Mouse (Mus musculus) forebrain, embryonic 13.5 days (tissue): ENCODE data around the gene Kdf1. TPM values are rescaled to one million over a fixed set of nuclear protein-coding genes. Genes with fewer than 3 reads are reported as not detected.
A peak's percentile ranks its signal among the peaks of the same experiment; 100 is the strongest.

Experiments
- ATAC-seq: fragments of 200-750 bp; cut with Nextera tagmentation; 2 replicates; pipeline ENCODE4 v1.8.0; 2017
- H3K27ac ChIP-seq: fragments of 300-500 bp; sonication (generic); 2 replicates; pipeline ENCODE4 v1.5.1; 2015; ENCODE audit warnings: inconsistent platforms, mild to moderate bottlenecking, moderate library complexity
- H3K27me3 ChIP-seq: fragments of 300-500 bp; sonication (generic); 2 replicates; pipeline ENCODE4 v1.6.1; 2015; ENCODE audit warnings: mild to moderate bottlenecking, inconsistent platforms
- H3K36me3 ChIP-seq: fragments of 300-500 bp; sonication (generic); 2 replicates; pipeline ENCODE4 v1.6.1; 2015; ENCODE audit warnings: mild to moderate bottlenecking, inconsistent platforms; ENCODE audit not compliant: poor library complexity, severe bottlenecking
- H3K4me1 ChIP-seq: fragments of 300-500 bp; sonication (generic); 2 replicates; pipeline ENCODE4 v1.6.1; 2015; ENCODE audit warnings: inconsistent platforms
- H3K4me2 ChIP-seq: fragments of 300-500 bp; sonication (generic); 2 replicates; pipeline ENCODE4 v1.6.1; 2015; ENCODE audit warnings: inconsistent platforms, mild to moderate bottlenecking, moderate library complexity
- H3K4me3 ChIP-seq: fragments of 300-500 bp; sonication (generic); 2 replicates; pipeline ENCODE4 v1.5.1; 2015; ENCODE audit warnings: mild to moderate bottlenecking, inconsistent platforms
- H3K9ac ChIP-seq: fragments of 300-500 bp; sonication (generic); 2 replicates; pipeline ENCODE4 v1.6.1; 2015; ENCODE audit warnings: mild to moderate bottlenecking, inconsistent platforms
- H3K9me3 ChIP-seq: fragments of 300-500 bp; sonication (generic); replicated peaks from 2 replicates; pipeline ENCODE4 v1.6.1; 2016; ENCODE audit warnings: inconsistent platforms
- WGBS: fragments of 180-500 bp; shearing (Covaris S2); methylation state at CpG from one replicate; pipeline ENCODE4 v1.1.7; 2015; 5-methylcytosine and 5-hydroxymethylcytosine counted together
- microRNA-seq: library from miRNA; unstranded; fragments of <30 nt; microRNA quantifications from one replicate; pipeline ENCODE4, GENCODE M21; 2016
- polyA plus RNA-seq: library from polyadenylated mRNA; unstranded; fragments of >200 nt; fragmentation: Nextera tagmentation; extraction: Ambion mirVana; gene quantifications from 2 replicates; pipeline ENCODE4 v1.2.1, GENCODE M21; 2015

Kdf1 gene
- polyA plus RNA-seq, 1 experiment from 2014 or later, result 0.26 TPM

DNA sequence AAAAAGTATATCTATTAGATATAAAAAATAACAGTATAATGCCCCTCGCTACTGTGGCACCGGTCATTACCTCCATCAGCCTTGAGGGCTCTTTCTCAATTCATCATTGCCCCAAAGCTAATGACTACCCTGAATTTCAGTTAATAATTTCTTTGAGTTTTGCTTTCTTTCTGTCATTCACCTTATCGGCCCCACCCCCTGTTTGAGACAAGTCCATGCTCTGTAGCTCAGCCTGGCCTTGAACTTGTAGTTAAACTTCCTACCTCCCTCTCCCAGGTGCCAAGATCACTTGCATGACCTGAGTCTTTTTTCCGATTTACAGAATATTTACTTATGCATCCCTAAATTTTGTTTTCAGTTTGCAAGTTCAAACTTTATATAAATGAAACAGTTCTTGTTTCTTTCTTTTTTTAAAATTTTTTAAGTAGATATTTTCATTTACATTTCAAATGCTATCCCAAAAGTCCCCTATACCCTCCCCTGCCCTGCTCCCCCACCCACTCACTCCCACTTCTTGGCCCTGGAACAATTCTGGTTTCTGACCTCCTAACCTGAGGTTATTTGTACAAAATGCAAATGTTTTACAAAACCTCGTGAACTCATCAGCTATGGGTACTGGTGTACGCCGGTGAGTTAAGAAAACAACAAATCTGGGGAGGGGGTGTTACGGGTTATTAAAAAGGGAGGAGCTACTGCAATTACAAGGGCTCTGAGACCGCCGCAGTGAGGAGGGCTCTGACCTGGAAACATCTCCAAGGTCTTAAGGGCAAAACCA, 50.7 kb downstream of the Kdf1 start:
- WGBS, result 87% methylated on average over 10 of the region's 10 CpGs
- 0 out of 2 replicates have a peak, but pooled peaks cover 4% of the 10 kb centered on the region for H3K27me3 ChIP-seq
- no peak overlapping the region for H3K4me2 ChIP-seq
- no peak overlapping the region for H3K4me3 ChIP-seq
- no peak overlapping the region for H3K27ac ChIP-seq
- H3K9ac ChIP-seq, result no peak overlapping the region
- ATAC-seq, result no peak
- H3K36me3 ChIP-seq, result no peaks in the 10 kb centered on the region
- H3K4me1 ChIP-seq, result peaks cover 5% of the 10 kb centered on the region
- no peaks in the 10 kb centered on the region; the same call in 1 of the 2 replicates for H3K9me3 ChIP-seq

DNA sequence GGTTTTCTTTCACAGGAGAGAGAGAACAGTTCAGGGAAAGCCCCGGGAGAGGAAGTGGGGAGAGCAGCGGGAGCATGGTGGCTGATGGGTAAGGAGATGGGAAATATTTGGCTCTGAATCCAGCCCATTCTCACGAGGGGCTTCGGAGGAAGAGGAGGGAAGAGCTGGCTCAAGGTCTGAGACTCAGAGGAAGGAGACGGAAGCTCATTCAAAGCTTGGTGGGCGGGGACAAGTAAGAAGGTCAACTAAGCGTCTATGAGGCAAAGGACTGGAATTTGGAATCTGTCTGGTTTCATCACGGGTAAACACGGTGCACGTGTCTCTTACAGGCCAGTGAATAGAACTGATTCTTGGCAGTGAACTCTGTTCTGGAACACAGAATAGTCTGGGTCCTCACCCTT, 51.3 kb downstream of the Kdf1 start:
- H3K4me2 ChIP-seq, result no peak overlapping the region
- no peaks in the 10 kb centered on the region for H3K36me3 ChIP-seq
- H3K9me3 ChIP-seq, result no peaks in the 10 kb centered on the region
- H3K27me3 ChIP-seq, result 0 out of 2 replicates have a peak, but pooled peaks cover 4% of the 10 kb centered on the region
- no peak for ATAC-seq
- H3K27ac ChIP-seq, result no peak overlapping the region
- peaks cover 6% of the 10 kb centered on the region for H3K4me1 ChIP-seq
- 63% methylated on average over 10 of the region's 10 CpGs for WGBS
- no peak overlapping the region for H3K9ac ChIP-seq
- no peak overlapping the region for H3K4me3 ChIP-seq

DNA sequence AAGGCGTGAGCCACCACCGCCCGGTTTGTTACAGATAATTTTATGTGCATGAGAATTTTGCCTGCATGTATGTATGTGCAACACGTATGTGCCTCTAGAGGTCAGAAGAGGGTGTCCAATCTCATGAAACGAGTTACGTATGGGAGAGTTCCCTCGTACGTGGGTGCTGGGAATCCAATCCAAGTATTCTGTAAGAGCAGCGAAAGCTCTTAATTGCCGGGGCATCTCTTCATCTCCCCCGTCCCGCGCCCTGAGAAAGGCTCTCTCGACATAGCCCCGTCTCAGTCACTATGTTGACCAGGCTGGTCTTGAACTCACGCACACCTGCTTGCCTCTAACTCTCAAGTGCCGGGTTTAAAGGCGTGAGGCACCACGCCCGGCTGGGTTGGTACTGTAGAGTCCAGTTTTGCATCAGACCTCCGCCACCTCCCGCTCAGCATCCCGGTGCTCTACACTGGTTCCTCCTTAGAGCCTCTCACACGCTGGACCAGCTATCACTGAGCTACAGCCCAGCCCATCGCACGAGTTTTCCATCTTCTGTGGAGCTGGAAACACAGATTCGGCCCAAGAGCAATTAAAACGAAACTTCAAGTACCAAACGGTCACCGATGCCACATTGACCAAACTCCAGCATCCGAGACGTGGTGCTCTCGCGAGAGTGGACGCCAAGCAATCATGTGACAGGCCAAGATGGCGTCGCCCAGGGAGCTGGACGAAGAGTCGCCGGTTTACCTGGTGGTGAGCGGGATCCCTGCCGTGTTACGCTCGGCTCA, 55.5 kb downstream of the Kdf1 start, which contains the start of gene Gpatch3:
TSS of gene Gpatch3 (plus strand) at position 676 of the 773 bp plus-strand sequence.
- peak within 1 kb of the TSS; percentile 90 for H3K4me2 ChIP-seq
- peaks cover 15% of the 10 kb centered on the region for H3K36me3 ChIP-seq
- peak; percentile 96 for ATAC-seq
- H3K4me1 ChIP-seq, result peaks cover 16% of the 10 kb centered on the region
- peak within 1 kb of the TSS; percentile 88 for H3K9ac ChIP-seq
- 6% methylated on average over 44 of the region's 44 CpGs for WGBS
- H3K27me3 ChIP-seq, result 0 out of 2 replicates have a peak, but pooled peaks cover 4% of the 10 kb centered on the region
- H3K4me3 ChIP-seq, result peak within 1 kb of the TSS; percentile 98
- peak within 1 kb of the TSS; percentile 91 for H3K27ac ChIP-seq
- no peaks in the 10 kb centered on the region for H3K9me3 ChIP-seq

DNA sequence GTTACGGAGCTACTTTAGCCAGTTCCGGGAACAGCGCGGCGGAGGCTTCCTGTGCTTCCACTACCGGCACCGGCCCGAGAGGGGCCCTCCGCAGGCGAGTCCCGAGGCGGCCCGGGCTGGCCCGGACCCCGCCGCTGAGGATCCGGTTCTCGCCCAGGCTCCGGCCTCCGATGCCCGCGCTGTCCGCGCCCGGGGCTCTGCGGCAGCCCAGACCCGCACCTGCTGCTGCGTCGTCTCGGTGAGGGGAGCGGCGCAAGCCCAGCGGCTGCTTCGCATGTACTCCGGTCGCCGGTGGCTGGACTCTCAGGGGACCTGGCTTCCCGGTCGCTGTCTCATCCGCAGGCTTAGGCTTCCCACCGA, 56.1 kb downstream of the Kdf1 start:
- ATAC-seq, result peak; percentile 41
- peak overlapping the region; percentile 98 for H3K4me3 ChIP-seq
- H3K4me2 ChIP-seq, result peak overlapping the region; percentile 90
- no peak overlapping the region for H3K27ac ChIP-seq
- H3K36me3 ChIP-seq, result peaks cover 20% of the 10 kb centered on the region
- H3K27me3 ChIP-seq, result 0 out of 2 replicates have a peak, but pooled peaks cover 4% of the 10 kb centered on the region
- WGBS, result under 1% methylated on average over 41 of the region's 41 CpGs
- H3K9ac ChIP-seq, result peak overlapping the region; percentile 88
- no peaks in the 10 kb centered on the region for H3K9me3 ChIP-seq
- peaks cover 16% of the 10 kb centered on the region for H3K4me1 ChIP-seq

DNA sequence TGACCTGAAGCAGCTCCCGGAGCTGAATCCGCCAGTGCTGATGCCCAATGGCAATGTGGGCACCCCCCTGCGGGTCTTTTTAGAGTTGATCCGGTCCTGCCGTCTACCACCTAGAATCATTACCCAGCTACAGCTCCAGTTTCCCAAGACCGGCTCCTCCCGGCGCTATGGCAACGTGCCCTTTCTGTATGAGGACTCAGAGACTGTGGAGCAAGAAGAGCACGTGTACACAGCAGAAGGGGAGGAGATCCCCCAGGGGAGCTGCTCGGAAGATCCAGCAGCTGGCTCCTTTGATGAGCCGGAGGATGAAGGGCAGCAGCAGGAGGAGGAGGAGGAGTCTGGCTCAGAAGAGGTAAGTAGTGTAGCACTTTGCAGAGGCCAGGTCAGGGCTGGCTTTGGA, 59.2 kb downstream of the Kdf1 start:
- H3K4me1 ChIP-seq, result peaks cover 16% of the 10 kb centered on the region

More for the DNA sequence above, 59.2 kb downstream of the Kdf1 start:
- no peak for ATAC-seq
- Histone ChIP-seq H3K4me3 (no peak overlapping the region), H3K9ac (no peak overlapping the region), H3K36me3 (peaks cover 52% of the 10 kb centered on the region), H3K27ac (no peak overlapping the region), H3K4me2 (no peak overlapping the region), H3K27me3 (no peaks in the 10 kb centered on the region), H3K9me3 (no peaks in the 10 kb centered on the region)
- WGBS, result 74% methylated on average over 12 of the region's 12 CpGs

Small RNAs within 50 kb of the gene (microRNA-seq; reads per million reads assigned to microRNA genes)
- not detected for gene Gm23158

Other genes with a start within 250 kb of the Kdf1 start
- gene Tmem222, start 241.2 kb upstream of the Kdf1 start, polyA plus RNA-seq, result 85.8 and 94.5 TPM in 2 replicates
- 14.0 and 16.9 TPM in 2 replicates for gene Wdtc1, start 165.5 kb upstream of the Kdf1 start, polyA plus RNA-seq
- 5.6 and 7.3 TPM in 2 replicates for gene Slc9a1, start 149.3 kb upstream of the Kdf1 start, polyA plus RNA-seq
- 0.27 TPM in 1 of 2 replicates, not detected in the other for gene Tent5b, start 38.8 kb upstream of the Kdf1 start, polyA plus RNA-seq
- 1.5 and 2.9 TPM in 2 replicates for gene Trnp1, start 20.4 kb upstream of the Kdf1 start, polyA plus RNA-seq
- 311 and 312 TPM in 2 replicates for gene Nudc, start 27.0 kb downstream of the Kdf1 start, polyA plus RNA-seq
- not detected in 2 replicates for gene Nr0b2, start 34.4 kb downstream of the Kdf1 start, polyA plus RNA-seq
- 6.7 and 7.7 TPM in 2 replicates for gene Gpatch3, start 55.8 kb downstream of the Kdf1 start, polyA plus RNA-seq
- 25.0 and 29.5 TPM in 2 replicates for gene Gpn2, start 65.4 kb downstream of the Kdf1 start, polyA plus RNA-seq
- 0.92 and 0.99 TPM in 2 replicates for gene Sfn, start 83.2 kb downstream of the Kdf1 start, polyA plus RNA-seq
- gene Zdhhc18, start 131.2 kb downstream of the Kdf1 start, polyA plus RNA-seq, result 3.2 and 4.6 TPM in 2 replicates
- gene Pigv, start 153.7 kb downstream of the Kdf1 start, polyA plus RNA-seq, result 13.6 and 14.5 TPM in 2 replicates
- gene Arid1a, start 237.8 kb downstream of the Kdf1 start, polyA plus RNA-seq, result 44.7 and 48.9 TPM in 2 replicates